Mouse (Mus musculus) urinary bladder, postnatal 36 days (tissue): ENCODE measurements around the gene Zfp146.
"Not testable (repeated sequence)": the region's sequence is repeated elsewhere in the genome, so short reads cannot be mapped to it uniquely, and the experiment has no call there.

Source experiments
- DNase-seq, 2 experiments: peaks; one replicate each; pipeline ENCODE4 v3.0.0; 2022; ENCODE audit warnings: low spot score in 2 of 2, mixed read lengths in 1 of 2

Zfp146 gene

GRCm38 (mm10) chr7:30122188-30122530 is 47.4 kb downstream of the Zfp146 start:
- DNase-seq: no peak

- peak; percentile 72 to 86 for DNase-seq
These were observed 48.0 kb downstream of the Zfp146 start, which contains the start of gene Zfp382 for GRCm38 (mm10) chr7:30121308-30122187. Gene Zfp382, plus strand, starts transcription at chr7:30121942.

GRCm38 (mm10) chr7:30117935-30118334 is 51.6 kb downstream of the Zfp146 start:
- DNase-seq: not testable (repeated sequence)

GRCm38 (mm10) chr7:30116076-30116475 is 53.5 kb downstream of the Zfp146 start:
- DNase-seq: no peak
